Mouse (Mus musculus): ENCODE measurements at regions not wholly inside any gene's neighbourhood (a gene's known extent, or its start where the extent isn't known, plus 50 kb on each side); places are given as distances from the start of the nearest gene placed in this dataset.
A peak's percentile ranks its signal among the peaks of the same experiment; 100 is the strongest.

DNA sequence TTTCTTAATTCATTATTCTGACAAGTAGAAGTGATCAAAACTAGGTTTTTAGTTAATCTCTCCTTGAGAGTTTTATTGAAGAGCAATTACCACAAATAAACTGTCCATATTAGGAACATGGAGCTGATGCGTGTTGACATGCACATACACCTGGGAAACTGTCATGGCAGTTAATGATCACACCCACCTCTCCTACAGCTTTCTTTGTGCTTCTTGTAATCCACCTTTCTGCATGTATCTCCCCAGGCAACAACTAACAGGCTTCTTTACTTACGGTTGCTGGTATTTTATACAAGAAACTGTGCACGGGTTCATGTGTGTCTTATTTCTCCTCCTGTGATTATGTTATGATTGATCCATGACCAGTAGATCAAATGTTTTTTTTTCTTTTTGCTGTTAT lies 296.0 kb upstream of the Nr5a2 start:
- no peak overlapping the region for H3K27ac ChIP-seq (ENCODE audit: low read depth, low read length)
- H3K4me2 ChIP-seq (ENCODE audit: low read depth, low read length, poor library complexity, severe bottlenecking): no peak overlapping the region
- no peak for ATAC-seq (ENCODE audit: low FRiP score)
- H3K27me3 ChIP-seq (ENCODE audit: insufficient read depth, low read length): no peaks in the 10 kb centered on the region
- no peaks in the 10 kb centered on the region for H3K4me1 ChIP-seq (ENCODE audit: insufficient read depth, low read length)
- no peak overlapping the region for H3K4me3 ChIP-seq (ENCODE audit: low read depth, low read length)
- no peaks in the 10 kb centered on the region for H3K36me3 ChIP-seq (ENCODE audit: insufficient read depth, low read length)
- H3K9me3 ChIP-seq (ENCODE audit: low read length): no peaks in the 10 kb centered on the region
- H3K9ac ChIP-seq (replicated peaks; ENCODE audit: low read length, poor library complexity, severe bottlenecking): no peak overlapping the region
- TF ChIP-seq CTCF (IDR thresholded peaks at IDR 0.05): no peak
- no peak for DNase-seq (ENCODE audit: low spot score)
- WGBS: 68% methylated on average over 3 of the region's 3 CpGs

DNA sequence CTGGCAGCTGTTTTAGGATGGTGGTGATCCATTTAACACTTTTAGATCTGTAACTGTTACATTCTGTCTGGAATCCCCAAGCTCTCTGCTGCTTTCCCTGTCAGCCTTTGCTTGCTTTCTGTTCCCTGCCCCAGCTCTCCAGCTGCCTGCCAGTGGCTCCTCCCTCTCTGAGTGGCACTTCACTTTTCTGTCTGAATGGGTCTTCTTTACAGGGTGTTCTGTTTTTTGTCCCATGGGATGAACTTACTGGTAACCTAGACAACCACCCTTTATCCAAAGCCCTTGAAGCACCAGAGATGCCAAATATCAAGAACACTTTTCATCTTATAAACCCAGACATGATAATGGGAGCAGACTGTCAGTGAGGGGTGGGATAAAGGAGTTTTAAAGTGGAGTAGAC lies 294.8 kb upstream of the Nr5a2 start:
- no peaks in the 10 kb centered on the region for H3K9me3 ChIP-seq (ENCODE audit: low read length)
- H3K9ac ChIP-seq (replicated peaks; ENCODE audit: low read length, poor library complexity, severe bottlenecking): no peak overlapping the region
- H3K27ac ChIP-seq (ENCODE audit: low read depth, low read length): no peak overlapping the region
- no peak for ATAC-seq (ENCODE audit: low FRiP score)
- no peaks in the 10 kb centered on the region for H3K36me3 ChIP-seq (ENCODE audit: insufficient read depth, low read length)
- no peak overlapping the region for H3K4me2 ChIP-seq (ENCODE audit: low read depth, low read length, poor library complexity, severe bottlenecking)
- H3K4me3 ChIP-seq (ENCODE audit: low read depth, low read length): no peak overlapping the region
- TF ChIP-seq CTCF (IDR thresholded peaks at IDR 0.05): no peak
- H3K27me3 ChIP-seq (ENCODE audit: insufficient read depth, low read length): no peaks in the 10 kb centered on the region
- H3K4me1 ChIP-seq (ENCODE audit: insufficient read depth, low read length): no peaks in the 10 kb centered on the region
- DNase-seq (ENCODE audit: low spot score): peak; percentile 34

DNA sequence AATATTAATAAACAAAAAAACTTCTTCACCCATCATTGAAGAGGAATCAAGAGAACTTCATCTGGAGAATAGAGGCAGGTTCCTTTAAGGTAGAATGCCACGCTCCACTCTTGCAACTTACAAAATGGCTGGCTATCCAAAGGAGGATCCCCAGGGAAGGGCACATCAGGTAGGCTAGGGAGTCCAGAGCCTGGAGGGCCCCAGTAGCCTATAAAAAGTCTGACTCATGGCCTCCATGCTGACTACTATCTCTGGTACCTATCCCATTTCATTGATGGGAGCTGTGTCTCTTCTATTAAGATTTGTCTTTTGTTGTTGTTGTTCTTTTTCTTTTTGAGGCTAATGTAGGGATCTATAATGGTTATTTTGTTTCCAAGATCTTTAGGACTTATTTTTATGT lies 294.4 kb upstream of the Nr5a2 start:
- H3K27ac ChIP-seq (ENCODE audit: low read depth, low read length): no peak overlapping the region

DNA sequence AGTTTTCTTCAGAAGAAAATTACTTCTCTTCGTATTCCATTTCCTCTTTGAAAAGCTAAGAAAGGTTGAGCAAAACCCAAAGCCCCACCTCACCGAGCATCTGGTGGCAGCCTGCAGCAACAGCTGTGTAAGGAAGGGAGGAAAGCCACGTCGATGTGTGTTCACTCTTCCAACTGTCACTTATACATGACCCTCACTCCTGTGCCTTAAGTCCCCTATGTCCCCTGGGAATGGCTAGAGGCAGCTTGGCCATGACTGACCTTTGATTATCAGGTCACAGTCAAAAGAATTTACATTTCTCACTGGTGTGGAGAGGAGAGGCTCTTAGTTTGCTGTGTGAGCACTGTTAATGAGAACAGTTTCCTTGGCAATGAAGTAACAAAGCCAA lies 266.8 kb upstream of the Nr5a2 start:
- 86% methylated on average over 4 of the region's 4 CpGs for WGBS
- DNase-seq (ENCODE audit: low spot score) (no peak), ATAC-seq (ENCODE audit: low FRiP score) (no peak)
- H3K27ac ChIP-seq (ENCODE audit: low read depth, low read length): no peak overlapping the region
- no peaks in the 10 kb centered on the region for H3K27me3 ChIP-seq (ENCODE audit: insufficient read depth, low read length)
- no peak overlapping the region for H3K4me3 ChIP-seq (ENCODE audit: low read depth, low read length)
- no peak overlapping the region for H3K4me2 ChIP-seq (ENCODE audit: low read depth, low read length, poor library complexity, severe bottlenecking)
- H3K4me1 ChIP-seq (ENCODE audit: insufficient read depth, low read length): no peaks in the 10 kb centered on the region
- no peaks in the 10 kb centered on the region for H3K9me3 ChIP-seq (ENCODE audit: low read length)
- no peak for TF ChIP-seq CTCF (IDR thresholded peaks at IDR 0.05)
- H3K9ac ChIP-seq (replicated peaks; ENCODE audit: low read length, poor library complexity, severe bottlenecking): no peak overlapping the region
- no peaks in the 10 kb centered on the region for H3K36me3 ChIP-seq (ENCODE audit: insufficient read depth, low read length)

More for the DNA sequence above, 294.4 kb upstream of the Nr5a2 start:
- no peak overlapping the region for H3K4me2 ChIP-seq (ENCODE audit: low read depth, low read length, poor library complexity, severe bottlenecking)
- WGBS: 89% methylated on average over 1 of the region's 1 CpGs
- no peaks in the 10 kb centered on the region for H3K9me3 ChIP-seq (ENCODE audit: low read length)
- no peak for TF ChIP-seq CTCF (IDR thresholded peaks at IDR 0.05)
- no peaks in the 10 kb centered on the region for H3K36me3 ChIP-seq (ENCODE audit: insufficient read depth, low read length)
- no peak overlapping the region for H3K4me3 ChIP-seq (ENCODE audit: low read depth, low read length)
- no peak overlapping the region for H3K9ac ChIP-seq (replicated peaks; ENCODE audit: low read length, poor library complexity, severe bottlenecking)
- DNase-seq (ENCODE audit: low spot score): no peak
- H3K27me3 ChIP-seq (ENCODE audit: insufficient read depth, low read length): no peaks in the 10 kb centered on the region
- H3K4me1 ChIP-seq (ENCODE audit: insufficient read depth, low read length): no peaks in the 10 kb centered on the region
- no peak for ATAC-seq (ENCODE audit: low FRiP score)

DNA sequence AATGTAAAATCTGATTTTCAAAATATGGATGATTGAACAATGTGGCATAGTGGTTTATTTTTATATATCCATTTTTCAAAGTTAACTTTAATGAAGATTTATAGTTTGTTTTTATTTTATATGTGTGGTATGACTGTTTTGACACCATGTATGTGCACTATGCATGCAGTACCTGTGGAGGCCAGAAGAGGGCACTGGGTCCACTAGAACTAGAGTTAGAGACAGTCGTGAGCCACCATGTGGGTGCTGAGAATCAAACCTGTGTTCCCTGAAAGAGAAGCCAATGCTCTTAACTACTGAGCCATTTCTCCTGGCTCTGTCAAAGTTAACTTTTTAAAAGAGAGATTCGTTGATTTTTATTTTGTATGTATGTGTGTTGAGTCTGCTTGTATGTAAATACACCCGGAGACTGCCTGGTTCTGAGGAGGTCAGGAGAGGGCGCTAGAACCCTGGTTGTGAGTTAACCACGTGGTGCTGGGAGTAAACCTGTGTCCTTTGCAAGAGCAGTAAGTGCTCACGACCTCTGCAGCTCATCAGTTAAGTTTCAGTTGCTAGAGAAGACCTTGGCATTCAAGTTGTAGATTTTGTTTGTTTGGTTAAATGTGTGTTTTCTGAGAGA lies 266.3 kb upstream of the Nr5a2 start:
- H3K4me2 ChIP-seq (ENCODE audit: low read depth, low read length, poor library complexity, severe bottlenecking): no peak overlapping the region
- H3K9me3 ChIP-seq (ENCODE audit: low read length): no peaks in the 10 kb centered on the region
- peak; percentile 53 for TF ChIP-seq CTCF (IDR thresholded peaks at IDR 0.05)
- ATAC-seq (ENCODE audit: low FRiP score) (no peak), DNase-seq (ENCODE audit: low spot score) (no peak)
- no peak overlapping the region for H3K27ac ChIP-seq (ENCODE audit: low read depth, low read length)
- no peaks in the 10 kb centered on the region for H3K36me3 ChIP-seq (ENCODE audit: insufficient read depth, low read length)
- no peaks in the 10 kb centered on the region for H3K27me3 ChIP-seq (ENCODE audit: insufficient read depth, low read length)
- H3K4me1 ChIP-seq (ENCODE audit: insufficient read depth, low read length): no peaks in the 10 kb centered on the region
- H3K9ac ChIP-seq (replicated peaks; ENCODE audit: low read length, poor library complexity, severe bottlenecking): no peak overlapping the region
- WGBS: 81% methylated on average over 6 of the region's 6 CpGs
- H3K4me3 ChIP-seq (ENCODE audit: low read depth, low read length): no peak overlapping the region

DNA sequence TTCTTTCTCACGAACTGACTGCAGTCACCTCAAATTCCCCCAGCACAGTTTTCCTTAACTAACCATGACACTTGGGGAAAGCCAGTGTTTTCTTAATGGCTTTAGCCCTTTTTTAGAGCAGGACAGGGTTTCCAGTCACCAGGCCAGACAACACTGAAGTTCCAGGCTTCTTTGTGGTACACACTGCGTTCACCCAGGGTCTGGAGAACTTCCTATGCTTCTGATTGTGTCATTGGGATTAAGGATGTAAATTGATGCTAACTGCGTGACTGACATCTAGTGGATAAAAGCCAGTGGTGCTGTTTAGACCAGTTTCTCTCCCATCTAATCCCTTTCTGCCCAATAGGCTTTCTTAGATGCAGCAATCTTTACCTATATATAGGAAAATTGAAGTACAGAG lies 265.2 kb upstream of the Nr5a2 start:
- H3K4me2 ChIP-seq (ENCODE audit: low read depth, low read length, poor library complexity, severe bottlenecking): no peak overlapping the region
- H3K4me1 ChIP-seq (ENCODE audit: insufficient read depth, low read length): no peaks in the 10 kb centered on the region
- DNase-seq (ENCODE audit: low spot score) (peak; percentile 89), ATAC-seq (ENCODE audit: low FRiP score) (no peak)
- no peak overlapping the region for H3K4me3 ChIP-seq (ENCODE audit: low read depth, low read length)
- no peak overlapping the region for H3K27ac ChIP-seq (ENCODE audit: low read depth, low read length)
- H3K9me3 ChIP-seq (ENCODE audit: low read length): no peaks in the 10 kb centered on the region
- no peaks in the 10 kb centered on the region for H3K27me3 ChIP-seq (ENCODE audit: insufficient read depth, low read length)
- peak; percentile 95 for TF ChIP-seq CTCF (IDR thresholded peaks at IDR 0.05)
- no peak overlapping the region for H3K9ac ChIP-seq (replicated peaks; ENCODE audit: low read length, poor library complexity, severe bottlenecking)
- no peaks in the 10 kb centered on the region for H3K36me3 ChIP-seq (ENCODE audit: insufficient read depth, low read length)
- 20% methylated on average over 3 of the region's 3 CpGs for WGBS
